Mouse (Mus musculus) embryo, embryonic 11 days (tissue): ENCODE results near the gene Treml2.
"Not testable (repeated sequence)": the region's sequence is repeated elsewhere in the genome, so short reads cannot be mapped to it uniquely, and the experiment has no call there.

Source experiments
- DNase-seq: peaks from one replicate; pipeline ENCODE4 v3.0.0-alpha.2; 2015

The Treml2 gene

DNA sequence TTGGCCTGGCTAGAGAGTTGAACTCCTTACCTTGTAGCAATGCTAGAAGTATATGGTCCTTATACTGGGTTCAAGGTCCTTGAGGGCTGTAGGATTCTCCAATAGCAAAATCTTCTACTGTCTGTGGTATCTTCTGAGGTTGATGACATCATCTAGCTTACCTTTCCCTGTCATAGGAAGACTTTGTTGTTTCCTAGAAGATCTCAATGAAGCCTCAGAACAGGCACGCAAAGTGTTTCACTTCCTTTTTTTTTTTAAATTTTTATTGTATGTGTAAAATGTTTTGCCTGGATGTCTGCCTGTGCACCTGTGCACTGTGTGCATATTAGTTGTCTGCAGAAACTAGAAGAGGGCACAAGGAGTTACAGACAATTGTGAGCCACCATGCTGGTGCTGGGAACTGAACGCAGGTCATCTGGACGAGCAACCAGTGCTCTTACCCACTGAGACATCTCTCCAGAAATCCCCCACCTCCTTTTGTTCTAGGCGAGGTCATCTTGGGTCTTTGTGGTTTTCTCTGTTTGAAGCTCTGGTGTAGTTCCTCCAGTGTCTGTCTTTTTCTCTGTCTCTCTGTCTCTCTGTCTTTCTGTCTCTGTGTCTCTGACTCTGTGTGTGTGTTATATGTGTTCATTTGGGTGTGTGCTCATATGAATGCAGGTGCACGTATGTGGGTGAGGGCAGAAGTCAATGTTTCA, 5.7 kb upstream of the Treml2 start:
- no peak for DNase-seq

DNA sequence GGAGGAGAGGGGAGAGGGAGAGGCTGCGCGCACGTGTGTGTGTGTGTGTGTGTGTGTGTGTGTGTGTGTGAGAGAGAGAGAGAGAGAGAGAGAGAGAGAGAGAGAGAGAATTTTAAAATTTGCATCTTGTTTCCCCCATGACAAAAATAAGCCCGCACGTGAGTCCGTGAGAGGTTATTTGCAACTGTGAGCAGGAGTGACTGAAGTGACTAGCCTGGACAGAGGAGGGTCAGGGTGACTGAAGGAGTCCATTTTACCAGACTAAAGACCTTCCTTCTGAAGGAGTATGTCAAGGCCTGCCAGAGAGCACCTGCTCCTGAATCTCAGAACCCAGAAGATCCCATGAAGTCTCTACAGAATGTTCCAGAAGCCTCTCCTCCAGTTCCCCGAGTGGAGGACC, 458 bp downstream of the Treml2 start:
- no peak for DNase-seq

- DNase-seq: no peak
Observed at GRCm38 (mm10) chr17:48300199-48300598, 901 bp downstream of the Treml2 start.

GRCm38 (mm10) chr17:48300861-48301260, 1.6 kb downstream of the Treml2 start:
- DNase-seq: no peak

GRCm38 (mm10) chr17:48301792-48302191, 2.5 kb downstream of the Treml2 start:
- DNase-seq: no peak

GRCm38 (mm10) chr17:48312124-48312523, 12.8 kb downstream of the Treml2 start:
- no peak for DNase-seq

DNA sequence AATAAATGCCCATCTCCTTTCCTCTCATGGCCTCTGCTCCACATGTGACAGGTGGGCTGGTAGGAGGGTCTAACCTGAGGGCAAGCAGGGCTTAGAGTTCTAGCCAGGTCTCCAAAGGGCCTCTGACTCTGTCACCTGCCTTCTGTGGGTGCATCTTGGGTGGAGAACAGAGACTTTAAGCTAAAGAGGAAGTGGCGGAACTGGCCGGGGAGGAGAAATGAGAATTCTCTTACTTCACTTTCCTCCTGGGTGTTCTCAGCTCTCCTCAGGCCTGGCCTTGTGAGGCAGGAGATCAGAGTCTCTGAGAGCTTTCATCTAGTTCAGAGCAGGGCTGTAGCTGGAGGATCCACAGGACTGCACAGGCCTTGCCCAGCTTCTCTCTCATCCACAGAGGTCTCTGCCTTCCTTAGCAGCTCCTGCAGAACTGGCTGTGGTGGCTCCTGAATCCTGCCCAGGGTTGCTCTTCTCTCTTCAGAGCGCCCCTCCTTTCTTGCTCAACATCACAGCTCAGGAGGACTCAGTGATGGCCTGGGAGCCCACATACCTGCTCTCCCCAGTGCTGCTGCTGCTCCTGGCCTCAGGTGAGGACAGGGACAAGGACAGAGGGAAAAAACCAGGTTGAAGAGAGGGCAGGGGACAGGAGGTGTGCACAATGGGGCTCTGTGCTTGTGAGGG, 16.7 kb downstream of the Treml2 start, which contains the start of gene B430306N03Rik:
Gene B430306N03Rik, plus strand, starts transcription at position 237 of the 675 bp plus-strand sequence.
- DNase-seq: not testable (repeated sequence)

DNA sequence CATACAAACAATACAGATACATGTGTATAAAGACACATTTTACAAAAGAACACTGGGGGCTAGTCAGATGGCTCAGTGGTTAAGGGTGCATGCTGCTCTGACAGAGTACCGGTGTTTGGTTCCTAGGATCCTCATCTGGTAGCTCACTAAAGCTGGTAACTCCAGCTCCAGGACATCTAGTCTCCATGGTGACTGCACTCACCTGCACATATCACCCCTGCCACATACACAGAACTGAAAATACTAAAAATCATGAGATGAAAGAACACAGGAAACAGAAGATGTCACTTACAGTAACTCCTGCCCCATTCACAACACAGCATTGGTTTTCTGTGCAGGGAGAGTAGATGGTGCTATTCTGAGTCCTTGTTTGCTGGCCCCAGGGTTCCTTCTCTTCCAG, 19.4 kb downstream of the Treml2 start:
- DNase-seq: no peak

DNA sequence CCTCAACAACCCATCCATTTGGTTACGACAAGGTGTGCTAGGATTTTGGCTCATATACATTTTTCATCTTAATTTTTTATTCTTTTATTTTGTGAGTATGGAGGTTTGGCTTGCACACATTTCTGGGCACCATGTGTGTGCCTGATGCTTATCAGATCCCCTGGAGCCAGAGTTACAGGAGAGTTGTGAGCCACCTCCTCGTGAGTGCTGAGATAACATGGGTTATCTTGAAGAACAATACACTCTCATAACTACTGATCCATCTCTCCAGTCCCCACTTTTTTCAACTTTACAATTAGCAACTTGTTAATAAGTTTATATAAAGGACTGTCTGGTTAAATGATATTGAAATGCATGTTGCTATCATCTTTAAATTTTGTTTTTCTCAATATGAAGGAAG, 22.0 kb downstream of the Treml2 start:
- DNase-seq: no peak

DNA sequence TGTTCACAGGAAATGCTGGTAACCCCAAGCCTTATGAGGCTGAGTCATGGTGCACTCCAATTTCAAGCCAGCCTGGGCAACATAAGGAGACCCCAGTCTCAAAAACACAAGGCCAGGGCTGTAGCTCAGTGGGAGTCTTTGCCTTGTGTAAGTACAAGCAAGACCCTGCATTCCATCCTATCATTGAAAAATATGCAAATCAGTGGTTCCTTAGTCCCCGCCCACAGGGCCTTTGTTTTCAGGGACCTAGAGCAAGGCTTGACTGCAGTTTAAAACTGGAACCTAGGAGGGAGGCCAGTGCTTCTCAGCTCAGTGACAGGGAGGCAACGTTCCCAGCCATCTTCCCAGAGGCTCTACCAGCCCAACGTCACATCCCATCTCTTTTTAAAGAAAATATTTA, 23.9 kb downstream of the Treml2 start:
- DNase-seq: no peak

- DNase-seq: no peak
Observed at GRCm38 (mm10) chr17:48324258-48324657, 25.0 kb downstream of the Treml2 start.

DNA sequence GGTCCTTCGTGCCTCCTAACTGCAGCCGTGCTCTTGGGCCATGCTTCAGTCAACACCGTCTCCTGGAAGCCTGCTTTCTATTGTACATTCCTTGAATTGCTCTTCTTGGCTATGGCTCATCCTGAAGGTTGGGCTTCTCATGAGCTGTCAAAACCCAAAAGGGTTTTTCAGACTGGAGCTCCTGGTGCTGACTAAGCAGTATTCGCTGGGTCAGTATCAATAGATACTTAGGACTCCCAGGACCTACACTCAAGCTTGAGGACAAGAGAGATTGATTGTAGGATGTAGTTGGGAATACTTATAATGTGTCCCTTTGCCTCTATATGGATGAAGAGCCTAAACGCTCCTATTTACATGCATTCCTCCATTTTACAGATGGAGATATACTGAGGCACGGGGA, 25.8 kb downstream of the Treml2 start:
- no peak for DNase-seq

GRCm38 (mm10) chr17:48325638-48326037, 26.3 kb downstream of the Treml2 start:
- no peak for DNase-seq

DNA sequence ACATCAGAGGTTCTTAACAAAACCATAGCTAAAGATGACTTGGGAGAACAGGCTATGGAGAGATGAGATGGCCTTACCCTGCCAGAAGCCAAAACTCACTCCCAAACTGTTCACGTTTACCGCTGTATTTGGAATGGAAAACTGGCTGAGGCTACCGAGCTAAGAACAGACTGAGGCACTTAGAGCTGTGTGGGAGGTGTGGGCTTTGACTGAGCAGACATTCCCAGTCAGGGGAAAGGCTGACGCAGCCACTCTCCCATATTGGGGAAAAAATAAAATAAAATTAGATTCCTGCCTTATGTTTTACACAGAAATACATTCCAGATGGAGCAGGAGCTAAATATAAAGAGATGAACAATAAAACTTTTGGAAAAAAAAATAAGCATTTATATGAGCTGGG, 27.4 kb downstream of the Treml2 start:
- DNase-seq: no peak

DNA sequence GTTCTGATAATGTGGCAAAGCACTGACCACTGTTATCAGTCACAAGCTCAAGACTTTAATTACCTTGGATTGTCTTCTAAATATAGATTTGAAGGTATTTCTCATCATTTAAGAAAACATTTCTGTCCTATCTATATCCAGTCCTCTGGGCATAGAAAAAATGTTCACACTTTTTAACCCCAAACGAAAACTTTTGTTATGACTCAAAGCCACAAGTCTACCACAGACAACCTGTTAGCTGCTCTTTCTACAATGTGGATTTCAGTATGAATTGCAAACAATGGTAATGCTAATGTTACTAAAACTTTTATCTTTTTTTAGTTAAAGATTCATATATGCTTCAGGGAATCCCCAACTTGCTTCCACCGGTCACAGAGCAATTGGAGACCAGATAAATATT, 33.2 kb downstream of the Treml2 start:
- no peak for DNase-seq

DNA sequence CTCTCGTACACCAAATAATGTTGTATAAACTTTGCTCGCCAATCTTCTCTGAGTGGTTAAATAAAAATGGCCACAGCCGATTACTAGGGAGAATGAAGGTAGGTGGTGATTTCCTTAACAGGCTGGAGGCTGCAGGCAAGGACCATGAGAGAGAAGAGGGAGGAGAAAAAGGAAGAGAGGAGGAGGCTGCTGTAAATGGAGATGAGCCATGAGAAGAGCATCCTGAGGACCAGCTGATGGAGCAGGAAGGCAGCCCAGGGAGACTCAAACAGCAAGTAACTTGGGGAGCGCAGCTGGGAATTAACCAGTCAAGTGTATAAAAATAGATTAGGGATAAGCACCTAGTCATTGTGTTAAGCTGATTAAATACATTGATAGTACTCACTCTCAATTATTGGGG, 34.9 kb downstream of the Treml2 start:
- DNase-seq: no peak

DNA sequence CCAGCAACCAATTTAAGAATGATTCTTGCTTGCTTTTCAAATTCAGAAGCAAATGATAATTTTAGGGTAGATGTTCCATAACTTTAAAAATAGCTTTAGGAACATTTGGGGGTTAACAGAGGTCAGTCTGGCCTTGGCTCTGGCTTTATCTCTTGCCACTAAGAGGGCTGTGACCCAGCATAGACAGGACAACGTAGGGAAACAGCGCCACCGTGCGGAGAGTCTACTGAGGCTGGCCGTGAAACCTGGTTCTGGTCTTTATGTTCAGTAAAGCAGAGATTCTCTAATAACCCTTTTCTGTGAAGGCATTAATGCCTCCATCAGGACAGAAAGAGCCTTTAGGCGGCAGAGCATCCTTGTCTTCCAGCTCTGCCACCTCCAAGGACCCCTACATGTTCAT, 37.6 kb downstream of the Treml2 start:
- DNase-seq: peak; percentile 86

- peak; percentile 24 for DNase-seq
Observed at GRCm38 (mm10) chr17:48340267-48340666, 41.0 kb downstream of the Treml2 start.

DNA sequence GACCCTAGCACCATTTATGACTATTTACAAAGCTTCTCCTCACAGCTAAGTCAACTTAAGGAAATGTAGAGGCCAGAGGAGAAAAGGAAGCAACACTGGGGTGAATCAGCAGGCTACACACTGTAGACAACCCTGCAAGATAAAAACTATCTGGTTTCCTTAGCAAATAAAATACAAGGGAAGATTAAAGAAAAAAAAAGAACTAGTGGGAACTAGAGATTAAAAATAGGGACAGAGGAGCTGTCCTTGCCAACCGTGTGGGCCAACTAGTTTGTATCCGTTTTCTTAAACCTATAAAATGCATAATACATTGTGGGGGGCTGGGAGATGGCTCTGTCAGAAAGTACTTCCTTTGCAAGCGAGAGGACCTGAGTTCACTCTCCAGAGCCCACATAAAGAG, 42.6 kb downstream of the Treml2 start:
- no peak for DNase-seq

DNA sequence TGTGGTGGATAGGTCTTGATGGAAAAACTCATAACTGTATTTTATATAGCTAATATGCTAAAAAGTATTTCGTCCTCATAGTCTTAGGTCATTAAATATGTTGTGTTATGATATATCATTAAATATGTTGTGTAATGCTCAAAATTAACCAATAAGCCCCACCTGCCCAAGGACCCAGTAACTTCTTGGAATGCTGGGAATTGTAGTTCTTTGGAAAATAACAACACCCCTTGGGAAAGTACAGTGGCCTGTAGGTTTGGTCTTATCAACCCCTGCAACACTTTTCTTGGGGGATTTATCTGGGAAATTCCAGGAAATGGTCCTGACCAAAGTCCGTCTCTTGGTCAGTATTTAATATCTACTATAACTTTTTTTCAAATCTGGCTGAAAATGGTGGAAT, 43.8 kb downstream of the Treml2 start:
- DNase-seq: no peak

DNA sequence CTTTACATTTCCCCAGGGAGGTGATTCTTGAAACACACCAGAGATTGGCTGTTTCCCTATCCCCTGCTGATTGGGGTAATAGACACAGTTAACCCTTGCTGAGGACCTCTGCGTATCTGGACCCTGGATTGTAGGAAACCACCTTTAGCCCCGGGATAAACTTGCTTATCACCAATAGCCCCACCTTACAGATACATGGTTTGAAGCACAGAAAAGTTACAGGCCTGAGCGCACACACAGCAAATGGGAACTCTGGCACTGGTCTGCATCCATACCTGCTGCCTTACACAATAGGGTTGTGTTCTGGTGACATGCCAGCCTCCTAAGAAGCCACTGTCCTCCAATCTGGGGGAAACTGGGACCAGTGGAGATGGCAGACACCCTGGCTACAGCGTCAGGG, 46.5 kb downstream of the Treml2 start:
- no peak for DNase-seq

- DNase-seq: no peak
Observed at GRCm38 (mm10) chr17:48346231-48346630, 46.9 kb downstream of the Treml2 start, which contains the start of gene Trem2. Gene Trem2 (plus strand): TSS chr17:48346401.

DNA sequence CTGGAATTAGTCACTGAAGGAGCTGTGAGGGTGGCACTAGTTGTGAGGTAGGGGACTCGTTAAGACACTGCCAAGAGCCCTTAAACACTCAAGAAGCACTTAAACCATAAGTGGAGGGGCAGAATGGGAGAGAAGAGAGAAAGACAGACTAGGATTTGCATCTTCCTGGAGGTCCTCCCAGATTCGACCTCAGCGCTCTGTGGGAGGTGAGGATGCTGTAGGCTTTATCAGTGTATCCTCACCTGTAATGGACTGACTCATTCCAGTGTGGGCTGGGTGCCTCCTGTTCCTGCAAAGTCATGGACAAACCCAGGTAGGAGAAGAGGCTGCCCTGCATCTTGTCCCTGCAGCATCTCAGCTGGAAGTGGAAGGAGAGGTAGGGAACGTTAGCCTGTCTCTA, 47.5 kb downstream of the Treml2 start:
- DNase-seq: no peak

GRCm38 (mm10) chr17:48347287-48347686, 48.0 kb downstream of the Treml2 start:
- no peak for DNase-seq
